Mouse (Mus musculus) embryonic fibroblast, embryonic 13.5 days (primary cell): ENCODE data around the gene Tjap1.

ENCODE experiments used
- CTCF ChIP-seq: IDR thresholded peaks from 2 replicates; pipeline ENCODE4 v1.5.1; 2011; ENCODE audit warnings: mild to moderate bottlenecking, control low read depth, low read length, moderate library complexity, borderline replicate concordance; ENCODE audit not compliant: insufficient read depth
- POLR2A ChIP-seq: IDR thresholded peaks from 2 replicates; pipeline ENCODE4 v1.6.1; 2011; ENCODE audit warnings: low read depth, mild to moderate bottlenecking, control low read depth, low read length, moderate library complexity

- TF ChIP-seq POLR2A (no peak), CTCF (no peak)
Observed at GRCm38 (mm10) chr17:46284653-46285052, 1.8 kb upstream of the Tjap1 start.
